Mouse (Mus musculus): ENCODE measurements around the gene Selenom. TPM values are rescaled to one million over a fixed set of nuclear protein-coding genes. Genes with fewer than 3 reads are reported as not detected.

The Selenom gene
- polyA plus RNA-seq, 2 experiments from 2014 or later, result 7.6 to 8.9 TPM

- no peak for ATAC-seq
Observed at GRCm38 (mm10) chr11:3554976-3555375, 40.5 kb downstream of the Selenom start.

GRCm38 (mm10) chr11:3557852-3558251 is 43.4 kb downstream of the Selenom start:
- ATAC-seq, result no peak

- no peak for ATAC-seq
Observed at GRCm38 (mm10) chr11:3560202-3560601, 45.7 kb downstream of the Selenom start.

- ATAC-seq, result no peak
Observed at GRCm38 (mm10) chr11:3563853-3564252, 49.4 kb downstream of the Selenom start.

- no peak for ATAC-seq
Observed at GRCm38 (mm10) chr11:3564451-3564850, 50.0 kb downstream of the Selenom start.

GRCm38 (mm10) chr11:3566018-3566417 is 51.5 kb downstream of the Selenom start:
- ATAC-seq, result no peak

Other genes with a start within 250 kb of the Selenom start
- gene Drg1, start 248.3 kb upstream of the Selenom start, polyA plus RNA-seq (2017; shearing (Covaris generic)), result 100 to 1,000 TPM; 175 to 190 TPM
- 10 to 100 TPM; 14.2 to 17.7 TPM for gene Patz1, start 225.8 kb upstream of the Selenom start, polyA plus RNA-seq (2017; shearing (Covaris generic))
- gene Pik3ip1, start 184.3 kb upstream of the Selenom start, polyA plus RNA-seq (2017; shearing (Covaris generic)), result 10 to 100 TPM; 54.8 to 78.5 TPM
- gene Limk2, start 105.5 kb upstream of the Selenom start, polyA plus RNA-seq (2017; shearing (Covaris generic)), result 10 to 100 TPM; 70.9 to 98.5 TPM
- 10 to 100 TPM; 26.6 to 29.4 TPM for gene Rnf185, start 62.3 kb upstream of the Selenom start, polyA plus RNA-seq (2017; shearing (Covaris generic))
- gene Pla2g3, start 26.4 kb upstream of the Selenom start, polyA plus RNA-seq (2017; shearing (Covaris generic)), result under 1 TPM in 1 of 2 experiments, not detected in 1; 0.20 TPM
- gene Inpp5j, start 9.9 kb upstream of the Selenom start, polyA plus RNA-seq (2017; shearing (Covaris generic)), result under 1 TPM in 1 of 2 experiments, not detected in 1; 0.13 TPM
- under 1 TPM; 0.16 to 0.65 TPM for gene Smtn, start 25.9 kb downstream of the Selenom start, polyA plus RNA-seq (2017; shearing (Covaris generic))
- gene Morc2a, start 134.5 kb downstream of the Selenom start, polyA plus RNA-seq (2017; shearing (Covaris generic)), result 10 to 100 TPM in 1 of 2 experiments, 1 to 10 TPM in 1; 8.1 to 10.7 TPM